Mouse (Mus musculus): ENCODE data around the gene Tbc1d1. TPM values are rescaled to one million over a fixed set of nuclear protein-coding genes. Genes with fewer than 3 reads are reported as not detected.

The Tbc1d1 gene
- polyA plus RNA-seq, 1 experiment from 2014 or later: 33.4 TPM

- Histone ChIP-seq H3K27me3 (ENCODE audit: control insufficient read depth, insufficient read depth, low read length) (no peaks in the 10 kb centered on the region), H3K9ac (ENCODE audit: low read length) (0 out of 2 replicates have a peak overlapping the region, but pooled peaks have one; percentile 1), H3K4me2 (ENCODE audit: low read length) (peak overlapping the region; percentile 7), H3K4me3 (ENCODE audit: control insufficient read depth in 1 of 2, insufficient read depth in 1 of 2, low read depth in 1 of 2, low read length in 2 of 2) (no peak overlapping the region), H3K4me1 (ENCODE audit: control insufficient read depth in 2 of 2, insufficient read depth in 2 of 2, low read length in 2 of 2) (peaks cover 37 to 51% of the 10 kb centered on the region in 2 experiments), H3K36me3 (ENCODE audit: control insufficient read depth, insufficient read depth, low read length) (no peaks in the 10 kb centered on the region), H3K9me3 (ENCODE audit: control insufficient read depth, low read length) (no peaks in the 10 kb centered on the region), H3K27ac (replicated peaks in 1 of 2; ENCODE audit: control insufficient read depth in 1 of 2, insufficient read depth in 1 of 2, low read depth in 2 of 2, low read length in 2 of 2) (peak overlapping the region; percentile 80 to 83)
- peak; percentile 70 for ATAC-seq (ENCODE audit: insufficient number of reproducible peaks, insufficient read depth, low FRiP score, low read depth)
- 3% methylated on average over 3 of the region's 3 CpGs for WGBS
Measured at GRCm38 (mm10) chr5:64244283-64244682, 88.2 kb downstream of the Tbc1d1 start.

- Histone ChIP-seq H3K9me3 (ENCODE audit: control insufficient read depth, low read length) (no peaks in the 10 kb centered on the region), H3K9ac (ENCODE audit: low read length) (no peak overlapping the region), H3K36me3 (ENCODE audit: control insufficient read depth, insufficient read depth, low read length) (no peaks in the 10 kb centered on the region), H3K27me3 (ENCODE audit: control insufficient read depth, insufficient read depth, low read length) (no peaks in the 10 kb centered on the region), H3K4me3 (ENCODE audit: control insufficient read depth in 1 of 2, insufficient read depth in 1 of 2, low read depth in 1 of 2, low read length in 2 of 2) (no peak overlapping the region), H3K4me2 (ENCODE audit: low read length) (peak overlapping the region; percentile 7; the same call in 1 of the 2 replicates), H3K4me1 (ENCODE audit: control insufficient read depth in 2 of 2, insufficient read depth in 2 of 2, low read length in 2 of 2) (peaks cover 37 to 48% of the 10 kb centered on the region in 2 experiments), H3K27ac (replicated peaks in 1 of 2; ENCODE audit: control insufficient read depth in 1 of 2, insufficient read depth in 1 of 2, low read depth in 2 of 2, low read length in 2 of 2) (peak overlapping the region; percentile 6 to 83; a peak in 3 of 4 replicates)
- no peak for ATAC-seq (ENCODE audit: insufficient number of reproducible peaks, insufficient read depth, low FRiP score, low read depth)
- 45% methylated on average over 5 of the region's 5 CpGs for WGBS
Measured at GRCm38 (mm10) chr5:64244745-64245144, 88.6 kb downstream of the Tbc1d1 start.

GRCm38 (mm10) chr5:64251435-64251834, 95.3 kb downstream of the Tbc1d1 start:
- Histone ChIP-seq H3K4me3 (ENCODE audit: control insufficient read depth in 1 of 2, insufficient read depth in 1 of 2, low read depth in 1 of 2, low read length in 2 of 2) (no peak overlapping the region), H3K27ac (replicated peaks in 1 of 2; ENCODE audit: control insufficient read depth in 1 of 2, insufficient read depth in 1 of 2, low read depth in 2 of 2, low read length in 2 of 2) (no peak overlapping the region), H3K9ac (ENCODE audit: low read length) (0 out of 2 replicates have a peak overlapping the region, but pooled peaks have one; percentile 38), H3K36me3 (ENCODE audit: control insufficient read depth, insufficient read depth, low read length) (no peaks in the 10 kb centered on the region), H3K4me2 (ENCODE audit: low read length) (0 out of 2 replicates have a peak overlapping the region, but pooled peaks have one; percentile 2), H3K27me3 (ENCODE audit: control insufficient read depth, insufficient read depth, low read length) (no peaks in the 10 kb centered on the region), H3K9me3 (ENCODE audit: control insufficient read depth, low read length) (no peaks in the 10 kb centered on the region), H3K4me1 (ENCODE audit: control insufficient read depth in 2 of 2, insufficient read depth in 2 of 2, low read length in 2 of 2) (peaks cover 6 to 13% of the 10 kb centered on the region in 2 experiments)
- ATAC-seq (ENCODE audit: insufficient number of reproducible peaks, insufficient read depth, low FRiP score, low read depth): no peak
- WGBS: 22% methylated on average over 5 of the region's 5 CpGs

GRCm38 (mm10) chr5:64254278-64254677, 98.2 kb downstream of the Tbc1d1 start:
- WGBS: 31% methylated on average over 3 of the region's 3 CpGs
- Histone ChIP-seq H3K9me3 (ENCODE audit: control insufficient read depth, low read length) (no peaks in the 10 kb centered on the region), H3K4me3 (ENCODE audit: control insufficient read depth in 1 of 2, insufficient read depth in 1 of 2, low read depth in 1 of 2, low read length in 2 of 2) (no peak overlapping the region), H3K27ac (replicated peaks in 1 of 2; ENCODE audit: control insufficient read depth in 1 of 2, insufficient read depth in 1 of 2, low read depth in 2 of 2, low read length in 2 of 2) (no peak overlapping the region), H3K9ac (ENCODE audit: low read length) (no peak overlapping the region), H3K4me2 (ENCODE audit: low read length) (no peak overlapping the region), H3K36me3 (ENCODE audit: control insufficient read depth, insufficient read depth, low read length) (peaks cover 14% of the 10 kb centered on the region), H3K27me3 (ENCODE audit: control insufficient read depth, insufficient read depth, low read length) (no peaks in the 10 kb centered on the region), H3K4me1 (ENCODE audit: control insufficient read depth in 2 of 2, insufficient read depth in 2 of 2, low read length in 2 of 2) (peaks cover 6 to 13% of the 10 kb centered on the region in 2 experiments)
- ATAC-seq (ENCODE audit: insufficient number of reproducible peaks, insufficient read depth, low FRiP score, low read depth): no peak

GRCm38 (mm10) chr5:64254988-64255387, 98.9 kb downstream of the Tbc1d1 start:
- H3K4me3 ChIP-seq (ENCODE audit: control insufficient read depth in 1 of 2, insufficient read depth in 1 of 2, low read depth in 1 of 2, low read length in 2 of 2): no peak overlapping the region
- ATAC-seq (ENCODE audit: insufficient number of reproducible peaks, insufficient read depth, low FRiP score, low read depth): no peak
- no peaks in the 10 kb centered on the region for H3K9me3 ChIP-seq (ENCODE audit: control insufficient read depth, low read length)
- no peak overlapping the region for H3K9ac ChIP-seq (ENCODE audit: low read length)
- no peaks in the 10 kb centered on the region for H3K27me3 ChIP-seq (ENCODE audit: control insufficient read depth, insufficient read depth, low read length)
- peaks cover 6 to 13% of the 10 kb centered on the region in 2 experiments for H3K4me1 ChIP-seq (ENCODE audit: control insufficient read depth in 2 of 2, insufficient read depth in 2 of 2, low read length in 2 of 2)
- WGBS: 54% methylated on average over 6 of the region's 6 CpGs
- no peak overlapping the region for H3K27ac ChIP-seq (replicated peaks in 1 of 2; ENCODE audit: control insufficient read depth in 1 of 2, insufficient read depth in 1 of 2, low read depth in 2 of 2, low read length in 2 of 2)
- H3K36me3 ChIP-seq (ENCODE audit: control insufficient read depth, insufficient read depth, low read length): peaks cover 14% of the 10 kb centered on the region
- no peak overlapping the region for H3K4me2 ChIP-seq (ENCODE audit: low read length)

DNA sequence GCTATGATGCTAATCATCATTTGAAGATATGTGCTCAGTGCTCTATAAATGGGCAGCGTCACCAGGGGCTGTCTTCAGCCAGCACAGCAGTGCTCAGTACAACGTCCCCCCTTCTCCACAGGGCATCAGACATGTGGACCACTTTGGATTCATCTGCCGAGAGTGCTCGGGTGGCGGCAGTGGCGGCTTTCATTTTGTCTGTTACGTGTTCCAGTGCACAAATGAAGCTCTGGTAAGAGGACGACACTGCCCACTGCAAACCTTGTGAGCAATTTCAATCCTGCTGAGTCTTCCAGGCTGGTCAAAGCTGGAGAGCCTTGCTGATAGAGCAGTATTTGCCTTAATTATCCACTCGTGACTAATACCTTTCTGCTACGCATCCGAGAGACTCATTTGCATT, 107.2 kb downstream of the Tbc1d1 start:
- Histone ChIP-seq H3K9ac (ENCODE audit: low read length) (no peak overlapping the region), H3K27ac (replicated peaks in 1 of 2; ENCODE audit: control insufficient read depth in 1 of 2, insufficient read depth in 1 of 2, low read depth in 2 of 2, low read length in 2 of 2) (no peak overlapping the region), H3K27me3 (ENCODE audit: control insufficient read depth, insufficient read depth, low read length) (no peaks in the 10 kb centered on the region), H3K36me3 (ENCODE audit: control insufficient read depth, insufficient read depth, low read length) (peaks cover 14% of the 10 kb centered on the region), H3K9me3 (ENCODE audit: control insufficient read depth, low read length) (no peaks in the 10 kb centered on the region), H3K4me3 (ENCODE audit: control insufficient read depth in 1 of 2, insufficient read depth in 1 of 2, low read depth in 1 of 2, low read length in 2 of 2) (no peak overlapping the region), H3K4me1 (ENCODE audit: control insufficient read depth in 2 of 2, insufficient read depth in 2 of 2, low read length in 2 of 2) (peaks cover 2 to 5% of the 10 kb centered on the region in 2 experiments; a peak in 2 of 4 replicates), H3K4me2 (ENCODE audit: low read length) (no peak overlapping the region)
- WGBS: 82% methylated on average over 11 of the region's 11 CpGs
- no peak for ATAC-seq (ENCODE audit: insufficient number of reproducible peaks, insufficient read depth, low FRiP score, low read depth)

DNA sequence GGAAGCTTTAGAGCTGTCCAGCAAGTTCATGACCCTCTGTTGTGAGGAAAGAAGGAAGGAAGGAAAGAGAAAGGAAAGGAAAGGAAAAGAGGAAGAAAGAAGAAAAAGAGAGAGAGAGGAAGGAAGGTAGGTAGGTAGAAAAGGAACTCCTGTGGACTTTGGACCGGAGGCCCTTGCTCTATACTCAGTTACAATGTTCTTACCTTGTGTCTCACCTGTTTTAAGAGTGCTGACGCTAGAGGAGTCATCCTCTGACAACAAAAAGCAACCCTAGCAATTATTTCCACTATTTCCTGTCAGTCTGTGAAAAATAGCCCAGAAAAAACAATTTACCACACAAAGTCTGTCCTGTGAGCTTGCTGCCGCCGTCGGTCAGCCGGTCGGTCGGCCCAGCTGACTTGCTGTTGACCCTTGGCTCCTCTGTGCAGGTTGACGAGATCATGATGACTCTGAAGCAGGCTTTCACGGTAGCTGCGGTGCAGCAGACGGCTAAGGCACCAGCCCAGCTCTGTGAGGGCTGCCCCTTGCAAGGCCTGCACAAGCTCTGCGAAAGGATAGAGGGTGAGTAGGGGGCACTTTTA, 107.9 kb downstream of the Tbc1d1 start:
- no peak overlapping the region for H3K4me3 ChIP-seq (ENCODE audit: control insufficient read depth in 1 of 2, insufficient read depth in 1 of 2, low read depth in 1 of 2, low read length in 2 of 2)
- no peak for ATAC-seq (ENCODE audit: insufficient number of reproducible peaks, insufficient read depth, low FRiP score, low read depth)

More for the DNA sequence above, 107.9 kb downstream of the Tbc1d1 start:
- WGBS: 73% methylated on average over 13 of the region's 13 CpGs
- H3K4me1 ChIP-seq (ENCODE audit: control insufficient read depth in 2 of 2, insufficient read depth in 2 of 2, low read length in 2 of 2): peaks cover 2 to 5% of the 10 kb centered on the region in 2 experiments; a peak in 2 of 4 replicates
- no peak overlapping the region for H3K4me2 ChIP-seq (ENCODE audit: low read length)
- no peaks in the 10 kb centered on the region for H3K27me3 ChIP-seq (ENCODE audit: control insufficient read depth, insufficient read depth, low read length)
- H3K9me3 ChIP-seq (ENCODE audit: control insufficient read depth, low read length): no peaks in the 10 kb centered on the region
- no peak overlapping the region for H3K27ac ChIP-seq (replicated peaks in 1 of 2; ENCODE audit: control insufficient read depth in 1 of 2, insufficient read depth in 1 of 2, low read depth in 2 of 2, low read length in 2 of 2)
- H3K9ac ChIP-seq (ENCODE audit: low read length): no peak overlapping the region
- peaks cover 10% of the 10 kb centered on the region; the same call in 1 of the 2 replicates for H3K36me3 ChIP-seq (ENCODE audit: control insufficient read depth, insufficient read depth, low read length)
